Mouse (Mus musculus) embryonic facial prominence, embryonic 14.5 days (tissue): ENCODE data around the gene Sirpb1b. TPM values are rescaled to one million over a fixed set of nuclear protein-coding genes. Genes with fewer than 3 reads are reported as not detected.
"Not testable (repeated sequence)": the region's sequence is repeated elsewhere in the genome, so short reads cannot be mapped to it uniquely, and the experiment has no call there.

Experiments used
- ATAC-seq: fragments of 200-750 bp; cut with Nextera tagmentation; 2 replicates; pipeline ENCODE4 v1.8.0; 2017; ENCODE audit warnings: low read depth, moderate number of reproducible peaks, moderate TSS enrichment
- DNase-seq: peaks from one replicate; pipeline ENCODE4 v3.0.0-alpha.2; 2015; ENCODE audit warnings: low spot score
- H3K27ac ChIP-seq: fragments of 300-500 bp; sonication (generic); replicated peaks from 2 replicates; pipeline ENCODE4 v1.5.1; 2014; ENCODE audit warnings: low read depth, mild to moderate bottlenecking, low read length, moderate library complexity
- H3K27me3 ChIP-seq: fragments of 300-500 bp; sonication (generic); replicated peaks from 2 replicates; pipeline ENCODE4 v1.6.1; 2014; ENCODE audit warnings: low read length; ENCODE audit not compliant: control insufficient read depth, insufficient read depth
- H3K36me3 ChIP-seq: fragments of 300-500 bp; sonication (generic); 2 replicates; pipeline ENCODE4 v1.6.1; 2014; ENCODE audit warnings: low read length, mixed read lengths; ENCODE audit not compliant: control insufficient read depth, insufficient read depth
- H3K4me1 ChIP-seq: fragments of 300-500 bp; sonication (generic); 2 replicates; pipeline ENCODE4 v1.6.1; 2014; ENCODE audit warnings: antibody characterized with exemption, low read length; ENCODE audit not compliant: control insufficient read depth, insufficient read depth
- H3K4me2 ChIP-seq: fragments of 300-500 bp; sonication (generic); 2 replicates; pipeline ENCODE4 v1.6.1; 2014; ENCODE audit warnings: low read depth, mild to moderate bottlenecking, low read length, moderate library complexity, mixed read lengths
- H3K4me3 ChIP-seq: fragments of 300-500 bp; sonication (generic); 2 replicates; pipeline ENCODE4 v1.5.1; 2014; ENCODE audit warnings: low read depth, mild to moderate bottlenecking, low read length
- H3K9ac ChIP-seq: fragments of 300-500 bp; sonication (generic); 2 replicates; pipeline ENCODE4 v1.6.1; 2014; ENCODE audit warnings: low read depth, mild to moderate bottlenecking, low read length, moderate library complexity, mixed read lengths
- H3K9me3 ChIP-seq: fragments of 300-500 bp; sonication (generic); 2 replicates; pipeline ENCODE4 v1.6.1; 2016; ENCODE audit warnings: low read length; ENCODE audit not compliant: control insufficient read depth
- WGBS: fragments of 180-500 bp; shearing (Covaris S2); extraction: QIAGEN DNeasy Blood & Tissue Kit; methylation state at CpG from one replicate; pipeline ENCODE4 v1.1.7; 2014; 5-methylcytosine and 5-hydroxymethylcytosine counted together
- polyA plus RNA-seq: library from polyadenylated mRNA; unstranded; fragments of >200 nt; fragmentation: Nextera tagmentation; extraction: Ambion mirVana; gene quantifications from 2 replicates; pipeline ENCODE4 v1.2.1, GENCODE M21; 2014

The Sirpb1b gene
- polyA plus RNA-seq, 1 experiment from 2014 or later, result 0.15 TPM

GRCm38 (mm10) chr3:15474831-15475230 lies 100.0 kb downstream of the Sirpb1b start:
- not testable (repeated sequence) for H3K4me2 ChIP-seq, ATAC-seq
- WGBS, result 79% methylated on average over 1 of the region's 2 CpGs

GRCm38 (mm10) chr3:15470158-15470557 lies 104.7 kb downstream of the Sirpb1b start:
- H3K27me3 ChIP-seq, H3K4me1 ChIP-seq, H3K9ac ChIP-seq, ATAC-seq, H3K4me3 ChIP-seq, DNase-seq, H3K4me2 ChIP-seq, H3K9me3 ChIP-seq, H3K27ac ChIP-seq, H3K36me3 ChIP-seq: not testable (repeated sequence)
- WGBS, result 100% methylated on average over 1 of the region's 3 CpGs

More at GRCm38 (mm10) chr3:15474831-15475230, 100.0 kb downstream of the Sirpb1b start:
- H3K9me3 ChIP-seq, H3K9ac ChIP-seq, H3K27me3 ChIP-seq, H3K4me1 ChIP-seq, H3K27ac ChIP-seq, H3K36me3 ChIP-seq, DNase-seq, H3K4me3 ChIP-seq: not testable (repeated sequence)

Other genes with a start within 250 kb of the Sirpb1b start
- not detected in 2 replicates for gene Gm9733, start 242.8 kb downstream of the Sirpb1b start, polyA plus RNA-seq
- gene Sirpb1a, start 148.5 kb downstream of the Sirpb1b start, polyA plus RNA-seq, result not detected in 2 replicates